Mouse (Mus musculus): ENCODE data around the gene Arl3.

GRCm38 (mm10) chr19:46489448-46489847, 83.5 kb downstream of the Arl3 start:
- TF ChIP-seq CTCF (IDR thresholded peaks at IDR 0.05; ENCODE audit: borderline replicate concordance, extremely low read depth, insufficient read depth, insufficient read length) (no peak), POLR2A (IDR thresholded peaks at IDR 0.05; ENCODE audit: borderline replicate concordance, extremely low read depth, insufficient read depth, insufficient read length, poor library complexity, severe bottlenecking) (no peak)
